Mouse (Mus musculus) cerebellum, adult 2 months (tissue): ENCODE results near the gene 4931428F04Rik. TPM values are rescaled to one million over a fixed set of nuclear protein-coding genes. Genes with fewer than 3 reads are reported as not detected.

Experiments
- DNase-seq, 2 experiments: peaks; one replicate each; pipeline ENCODE4 v3.0.0; 2021
- H3K27ac ChIP-seq: fragments of 200-500 bp; 2 replicates; pipeline ENCODE4 v1.5.1; 2012; ENCODE audit warnings: low read length, control low read depth, inconsistent platforms; ENCODE audit not compliant: insufficient read depth
- H3K27me3 ChIP-seq: fragments of 200-500 bp; 2 replicates; pipeline ENCODE4 v1.6.1; 2012; ENCODE audit warnings: inconsistent platforms, mild to moderate bottlenecking, low read length, moderate library complexity; ENCODE audit not compliant: control insufficient read depth, insufficient read depth
- H3K4me1 ChIP-seq: fragments of 200-500 bp; 2 replicates; pipeline ENCODE4 v1.6.1; 2011; ENCODE audit warnings: low read length; ENCODE audit not compliant: control insufficient read depth, insufficient read depth
- H3K4me3 ChIP-seq: fragments of 200-500 bp; replicated peaks from 2 replicates; pipeline ENCODE3; 2011; ENCODE audit warnings: mild to moderate bottlenecking, low read depth, low read length, control low read depth; ENCODE audit not compliant: insufficient read depth
- CTCF ChIP-seq: fragments of 200-500 bp; IDR thresholded peaks from 2 replicates; pipeline ENCODE4 v1.5.1; 2011; ENCODE audit warnings: low read depth, mild to moderate bottlenecking, control low read depth, low read length, moderate library complexity, borderline replicate concordance; ENCODE audit not compliant: insufficient read depth
- POLR2A ChIP-seq: fragments of 200-500 bp; IDR thresholded peaks from 2 replicates; pipeline ENCODE4 v1.6.1; 2011; ENCODE audit warnings: low read length, control low read depth, borderline replicate concordance; ENCODE audit not compliant: insufficient read depth
- WGBS: fragments of 180-500 bp; shearing (Covaris S2); methylation state at CpG from one replicate; pipeline ENCODE4 v1.1.7; 2018; 5-methylcytosine and 5-hydroxymethylcytosine counted together
- polyA plus RNA-seq: library from polyadenylated mRNA; depleted of rRNA; stranded (reverse); fragments of >200 nt; gene quantifications from 2 replicates; pipeline ENCODE4 v1.2.3, GENCODE M21; 2012

Gene 4931428F04Rik
- polyA plus RNA-seq, 1 experiment: 25.1 TPM

- Histone ChIP-seq H3K4me3 (no peak overlapping the region), H3K27me3 (no peaks in the 10 kb centered on the region), H3K4me1 (peaks cover 59% of the 10 kb centered on the region), H3K27ac (no peak overlapping the region)
- TF ChIP-seq POLR2A: no peak
- no peak for TF ChIP-seq CTCF
- WGBS: 42% methylated on average over 8 of the region's 8 CpGs
- peak; percentile 60 to 69 for DNase-seq
These were observed 23.3 kb upstream of the 4931428F04Rik start for GRCm38 (mm10) chr8:105312891-105313481.

- no peak overlapping the region for H3K4me3 ChIP-seq
- H3K27me3 ChIP-seq: no peaks in the 10 kb centered on the region
- TF ChIP-seq POLR2A: no peak
- TF ChIP-seq CTCF: no peak
- H3K27ac ChIP-seq: 0 out of 2 replicates have a peak overlapping the region, but pooled peaks have one; percentile 11
- WGBS: 48% methylated on average over 1 of the region's 1 CpGs
- peaks cover 65% of the 10 kb centered on the region for H3K4me1 ChIP-seq
- no peak for DNase-seq
These were observed 22.1 kb upstream of the 4931428F04Rik start for GRCm38 (mm10) chr8:105311718-105312117.

GRCm38 (mm10) chr8:105310118-105310517, 20.5 kb upstream of the 4931428F04Rik start:
- WGBS: 26% methylated on average over 8 of the region's 8 CpGs

GRCm38 (mm10) chr8:105309142-105309847, 19.6 kb upstream of the 4931428F04Rik start:
- Histone ChIP-seq H3K4me1 (peaks cover 77% of the 10 kb centered on the region), H3K27ac (peak overlapping the region; percentile 99), H3K27me3 (no peaks in the 10 kb centered on the region), H3K4me3 (peak overlapping the region; percentile 42)
- TF ChIP-seq CTCF (no peak), POLR2A (no peak)
- WGBS: 16% methylated on average over 15 of the region's 15 CpGs
- DNase-seq: peak; percentile 93 to 97

More at GRCm38 (mm10) chr8:105310118-105310517, 20.5 kb upstream of the 4931428F04Rik start:
- H3K4me3 ChIP-seq: no peak overlapping the region
- DNase-seq: peak; percentile 54 to 55
- peaks cover 76% of the 10 kb centered on the region for H3K4me1 ChIP-seq
- no peak for TF ChIP-seq POLR2A
- no peak for TF ChIP-seq CTCF
- no peaks in the 10 kb centered on the region for H3K27me3 ChIP-seq
- H3K27ac ChIP-seq: peak overlapping the region; percentile 99

GRCm38 (mm10) chr8:105308428-105308827, 18.8 kb upstream of the 4931428F04Rik start:
- no peaks in the 10 kb centered on the region for H3K27me3 ChIP-seq
- peak overlapping the region; percentile 99 for H3K27ac ChIP-seq
- peak in 1 of 2 experiments; percentile 40 for DNase-seq
- no peak for TF ChIP-seq POLR2A
- TF ChIP-seq CTCF: no peak
- WGBS: 89% methylated on average over 10 of the region's 10 CpGs
- peak overlapping the region; percentile 42 for H3K4me3 ChIP-seq
- H3K4me1 ChIP-seq: peaks cover 70% of the 10 kb centered on the region

GRCm38 (mm10) chr8:105307670-105308069, 18.0 kb upstream of the 4931428F04Rik start:
- no peak overlapping the region for H3K4me3 ChIP-seq

GRCm38 (mm10) chr8:105306146-105306691, 16.6 kb upstream of the 4931428F04Rik start:
- Histone ChIP-seq H3K27me3 (no peaks in the 10 kb centered on the region), H3K4me1 (peaks cover 53% of the 10 kb centered on the region), H3K4me3 (peak overlapping the region; percentile 58), H3K27ac (peak overlapping the region; percentile 88)
- 36% methylated on average over 5 of the region's 5 CpGs for WGBS
- DNase-seq: peak in 1 of 2 experiments; percentile 51
- TF ChIP-seq CTCF (0 out of 2 replicates have a peak, but pooled peaks have one; percentile 14), POLR2A (no peak)

More at GRCm38 (mm10) chr8:105307670-105308069, 18.0 kb upstream of the 4931428F04Rik start:
- peaks cover 62% of the 10 kb centered on the region for H3K4me1 ChIP-seq
- WGBS: 95% methylated on average over 13 of the region's 13 CpGs
- TF ChIP-seq POLR2A (no peak), CTCF (no peak)
- DNase-seq: no peak
- 0 out of 2 replicates have a peak overlapping the region, but pooled peaks have one; percentile 99 for H3K27ac ChIP-seq
- H3K27me3 ChIP-seq: no peaks in the 10 kb centered on the region
